Mouse (Mus musculus): ENCODE data around the gene Mettl24.

DNA sequence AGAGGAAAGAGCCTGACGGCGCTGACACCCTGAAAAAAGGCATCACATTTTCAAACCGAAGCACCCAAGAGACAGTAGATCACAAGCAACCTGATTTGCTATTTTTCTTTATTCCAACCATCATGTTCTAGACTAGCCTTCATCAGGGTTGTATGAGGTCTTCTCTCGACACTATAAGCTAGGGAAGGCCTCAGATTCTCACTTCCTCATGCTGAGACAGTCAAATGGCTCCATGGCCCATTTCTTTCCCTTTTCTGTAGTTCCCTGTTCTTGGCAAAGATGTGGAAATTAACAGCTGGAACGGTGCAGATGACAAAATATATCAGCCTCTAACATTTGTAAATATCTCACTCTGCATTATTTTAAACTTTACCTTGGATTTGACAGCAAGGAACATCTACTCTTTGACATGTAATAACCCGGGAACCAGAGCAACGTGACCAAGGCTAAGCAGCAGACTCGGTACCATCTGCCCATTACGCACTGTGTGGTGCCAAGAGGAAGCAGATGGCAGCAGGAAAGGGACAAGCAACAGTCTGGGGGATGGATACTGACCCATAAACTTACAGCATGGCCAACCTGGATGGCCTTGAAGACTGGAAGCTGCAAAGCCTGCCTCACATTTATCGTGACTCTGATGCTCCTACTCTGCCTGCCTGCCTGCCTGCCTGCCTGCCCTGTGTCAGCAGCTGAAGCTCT, 164.2 kb downstream of the Mettl24 start:
- TF ChIP-seq POLR2A (IDR thresholded peaks at IDR 0.05; ENCODE audit: borderline replicate concordance, control insufficient read depth, low read depth, low read length) = no peak
- TF ChIP-seq CTCF (IDR thresholded peaks at IDR 0.05; ENCODE audit: control insufficient read depth, insufficient read depth, low read length) = no peak
